Mouse (Mus musculus): ENCODE data around the gene Pak6. TPM values are rescaled to one million over a fixed set of nuclear protein-coding genes. Genes with fewer than 3 reads are reported as not detected.

Gene Pak6
- polyA plus RNA-seq, 1 experiment from 2014 or later = 0.15 TPM

- no peaks in the 10 kb centered on the region for H3K36me3 ChIP-seq (replicated peaks; ENCODE audit: insufficient read depth, low read length)
- H3K4me3 ChIP-seq (ENCODE audit: low read depth, low read length) = no peak overlapping the region
- H3K4me1 ChIP-seq (ENCODE audit: insufficient read depth) = no peaks in the 10 kb centered on the region
- no peak for DNase-seq
- no peaks in the 10 kb centered on the region for H3K9me3 ChIP-seq (ENCODE audit: low read length)
- H3K27me3 ChIP-seq (ENCODE audit: insufficient read depth, low read length) = no peaks in the 10 kb centered on the region
- no peak overlapping the region for H3K9ac ChIP-seq (replicated peaks)
- WGBS (ENCODE audit: insufficient replicate concordance) = 85% methylated on average over 3 of the region's 3 CpGs
- TF ChIP-seq EP300 (IDR thresholded peaks at IDR 0.05; ENCODE audit: low read depth) (no peak), CTCF (IDR thresholded peaks at IDR 0.05; ENCODE audit: low read depth) (no peak)
- no peak overlapping the region for H3K27ac ChIP-seq (ENCODE audit: low read depth)
- ATAC-seq = no peak
- no peak overlapping the region for H3K4me2 ChIP-seq (ENCODE audit: low read depth, low read length)
Measured at GRCm38 (mm10) chr2:118687791-118688190, 24.7 kb downstream of the Pak6 start.

DNA sequence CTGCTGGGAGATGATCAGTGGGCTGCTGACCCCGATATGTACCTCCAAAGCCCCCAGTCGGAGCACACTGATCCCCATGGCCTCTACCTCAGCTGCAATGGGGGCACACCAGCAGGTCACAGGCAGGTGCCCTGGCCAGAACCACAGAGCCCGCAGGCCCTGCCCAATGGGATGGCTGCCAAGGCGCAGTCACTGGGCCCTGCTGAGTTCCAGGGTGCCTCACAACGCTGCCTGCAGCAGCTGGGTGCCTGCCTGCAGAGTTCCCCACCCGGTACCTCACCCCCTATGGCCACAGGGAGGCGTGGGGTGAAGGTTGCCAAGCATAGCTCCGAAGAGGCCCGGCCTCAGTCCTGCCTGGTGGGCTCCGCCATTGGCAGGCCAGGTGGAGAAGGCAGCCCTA is 26.8 kb downstream of the Pak6 start:
- ATAC-seq (no peak), DNase-seq (no peak)
- H3K4me2 ChIP-seq (ENCODE audit: low read depth, low read length) = no peak overlapping the region
- H3K9me3 ChIP-seq (ENCODE audit: low read length) = no peaks in the 10 kb centered on the region
- TF ChIP-seq CTCF (IDR thresholded peaks at IDR 0.05; ENCODE audit: low read depth) (no peak), EP300 (IDR thresholded peaks at IDR 0.05; ENCODE audit: low read depth) (no peak)
- H3K4me1 ChIP-seq (ENCODE audit: insufficient read depth) = no peaks in the 10 kb centered on the region
- no peak overlapping the region for H3K9ac ChIP-seq (replicated peaks)
- H3K27me3 ChIP-seq (ENCODE audit: insufficient read depth, low read length) = 0 out of 2 replicates have a peak, but pooled peaks cover 4% of the 10 kb centered on the region
- no peaks in the 10 kb centered on the region for H3K36me3 ChIP-seq (replicated peaks; ENCODE audit: insufficient read depth, low read length)
- no peak overlapping the region for H3K4me3 ChIP-seq (ENCODE audit: low read depth, low read length)
- WGBS (ENCODE audit: insufficient replicate concordance) = 76% methylated on average over 10 of the region's 10 CpGs
- H3K27ac ChIP-seq (ENCODE audit: low read depth) = no peak overlapping the region

GRCm38 (mm10) chr2:118693370-118693966 is 30.4 kb downstream of the Pak6 start:
- Histone ChIP-seq H3K4me3 (ENCODE audit: low read depth, low read length) (no peak overlapping the region), H3K9me3 (ENCODE audit: low read length) (no peaks in the 10 kb centered on the region)

GRCm38 (mm10) chr2:118695677-118696232 is 32.7 kb downstream of the Pak6 start:
- no peaks in the 10 kb centered on the region for H3K9me3 ChIP-seq (ENCODE audit: low read length)
- no peak overlapping the region for H3K27ac ChIP-seq (ENCODE audit: low read depth)
- no peak overlapping the region for H3K4me3 ChIP-seq (ENCODE audit: low read depth, low read length)
- peak overlapping the region; percentile 47; the same call in 1 of the 2 replicates for H3K4me2 ChIP-seq (ENCODE audit: low read depth, low read length)
- TF ChIP-seq EP300 (IDR thresholded peaks at IDR 0.05; ENCODE audit: low read depth) (no peak), CTCF (IDR thresholded peaks at IDR 0.05; ENCODE audit: low read depth) (peak; percentile 87)
- H3K4me1 ChIP-seq (ENCODE audit: insufficient read depth) = peaks cover 26% of the 10 kb centered on the region
- no peak overlapping the region for H3K9ac ChIP-seq (replicated peaks)
- H3K27me3 ChIP-seq (ENCODE audit: insufficient read depth, low read length) = peaks cover 16% of the 10 kb centered on the region
- H3K36me3 ChIP-seq (replicated peaks; ENCODE audit: insufficient read depth, low read length) = no peaks in the 10 kb centered on the region
- 31% methylated on average over 11 of the region's 11 CpGs for WGBS (ENCODE audit: insufficient replicate concordance)
- ATAC-seq (peak; percentile 46; the same call in 1 of the 2 replicates), DNase-seq (peak; percentile 72)

More at GRCm38 (mm10) chr2:118693370-118693966, 30.4 kb downstream of the Pak6 start:
- Histone ChIP-seq H3K36me3 (replicated peaks; ENCODE audit: insufficient read depth, low read length) (no peaks in the 10 kb centered on the region), H3K4me2 (ENCODE audit: low read depth, low read length) (no peak overlapping the region), H3K27ac (ENCODE audit: low read depth) (no peak overlapping the region), H3K27me3 (ENCODE audit: insufficient read depth, low read length) (0 out of 2 replicates have a peak, but pooled peaks cover 4% of the 10 kb centered on the region), H3K4me1 (ENCODE audit: insufficient read depth) (peaks cover 19% of the 10 kb centered on the region), H3K9ac (replicated peaks) (no peak overlapping the region)
- 78% methylated on average over 19 of the region's 19 CpGs for WGBS (ENCODE audit: insufficient replicate concordance)
- DNase-seq = no peak
- TF ChIP-seq CTCF (IDR thresholded peaks at IDR 0.05; ENCODE audit: low read depth) = no peak
- no peak for TF ChIP-seq EP300 (IDR thresholded peaks at IDR 0.05; ENCODE audit: low read depth)
- ATAC-seq = no peak

DNA sequence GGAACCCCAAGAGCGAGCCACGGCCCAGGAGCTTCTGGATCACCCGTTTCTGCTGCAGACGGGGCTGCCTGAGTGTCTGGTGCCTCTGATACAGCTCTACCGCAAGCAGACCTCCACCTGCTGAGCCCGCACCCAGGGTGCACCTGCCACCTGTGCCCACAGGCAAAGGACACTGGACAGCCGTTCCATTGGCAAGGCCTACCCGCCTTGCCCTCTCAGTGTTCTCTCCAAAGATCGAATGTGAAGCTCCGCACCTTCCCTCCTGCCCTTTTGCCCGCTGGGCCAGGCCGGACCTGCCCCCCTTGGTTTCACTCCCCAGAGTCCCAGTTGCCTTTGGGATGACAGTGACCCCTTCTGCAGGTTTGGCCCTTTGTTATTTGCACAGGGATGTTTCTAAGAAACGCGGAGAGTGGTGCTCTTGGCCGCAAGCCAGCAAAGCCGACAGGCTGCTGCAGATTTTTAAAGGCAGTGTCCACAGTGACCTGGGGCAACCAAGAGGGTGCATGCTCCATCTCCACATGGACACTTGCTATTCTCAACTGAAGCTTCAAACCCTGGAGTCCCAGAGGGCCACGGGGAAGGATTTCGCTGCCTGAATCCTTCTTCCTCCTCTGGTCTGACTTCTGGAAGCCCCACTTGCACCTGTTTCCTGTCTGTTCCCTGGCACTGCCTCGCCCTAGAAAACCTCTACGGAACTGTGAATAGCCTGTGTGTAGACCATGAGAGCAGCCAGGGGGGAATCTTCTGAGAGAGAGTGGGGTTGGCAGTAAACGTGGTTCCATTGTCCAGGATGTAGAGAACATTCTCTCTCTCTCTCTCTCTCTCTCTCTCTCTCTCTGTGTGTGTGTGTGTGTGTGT is 33.6 kb downstream of the Pak6 start:
- Histone ChIP-seq H3K4me1 (ENCODE audit: insufficient read depth) (peaks cover 27% of the 10 kb centered on the region), H3K4me3 (ENCODE audit: low read depth, low read length) (no peak overlapping the region), H3K9me3 (ENCODE audit: low read length) (no peaks in the 10 kb centered on the region), H3K27ac (ENCODE audit: low read depth) (no peak overlapping the region), H3K27me3 (ENCODE audit: insufficient read depth, low read length) (peaks cover 25% of the 10 kb centered on the region), H3K4me2 (ENCODE audit: low read depth, low read length) (peak overlapping the region; percentile 47), H3K36me3 (replicated peaks; ENCODE audit: insufficient read depth, low read length) (no peaks in the 10 kb centered on the region), H3K9ac (replicated peaks) (no peak overlapping the region)
- ATAC-seq = peak; percentile 35; the same call in 1 of the 2 replicates
- WGBS (ENCODE audit: insufficient replicate concordance) = 33% methylated on average over 21 of the region's 21 CpGs
- DNase-seq = peak; percentile 63
- TF ChIP-seq CTCF (IDR thresholded peaks at IDR 0.05; ENCODE audit: low read depth) (no peak), EP300 (IDR thresholded peaks at IDR 0.05; ENCODE audit: low read depth) (no peak)

GRCm38 (mm10) chr2:118697311-118697877 is 34.3 kb downstream of the Pak6 start:
- Histone ChIP-seq H3K4me2 (ENCODE audit: low read depth, low read length) (no peak overlapping the region), H3K27me3 (ENCODE audit: insufficient read depth, low read length) (peaks cover 32% of the 10 kb centered on the region), H3K9me3 (ENCODE audit: low read length) (no peaks in the 10 kb centered on the region), H3K36me3 (replicated peaks; ENCODE audit: insufficient read depth, low read length) (no peaks in the 10 kb centered on the region), H3K9ac (replicated peaks) (no peak overlapping the region), H3K27ac (ENCODE audit: low read depth) (no peak overlapping the region), H3K4me3 (ENCODE audit: low read depth, low read length) (no peak overlapping the region), H3K4me1 (ENCODE audit: insufficient read depth) (peaks cover 28% of the 10 kb centered on the region)
- WGBS (ENCODE audit: insufficient replicate concordance) = 53% methylated on average over 5 of the region's 5 CpGs
- DNase-seq (no peak), ATAC-seq (no peak)
- TF ChIP-seq CTCF (IDR thresholded peaks at IDR 0.05; ENCODE audit: low read depth) = no peak
